Mouse (Mus musculus) erythroblast, embryonic 14.5 days (primary cell): ENCODE data around the gene Pofut1. TPM values are rescaled to one million over a fixed set of nuclear protein-coding genes. Genes with fewer than 3 reads are reported as not detected.

Experiments used
- H3K27me3 ChIP-seq: 2 replicates; pipeline ENCODE4 v1.6.1; 2012; ENCODE audit warnings: inconsistent platforms; ENCODE audit not compliant: control insufficient read depth
- H3K36me3 ChIP-seq: 2 replicates; pipeline ENCODE4 v1.6.1; 2012; ENCODE audit warnings: mild to moderate bottlenecking, inconsistent platforms; ENCODE audit not compliant: control insufficient read depth
- H3K4me1 ChIP-seq: 2 replicates; pipeline ENCODE4 v1.6.1; 2012; ENCODE audit warnings: inconsistent platforms; ENCODE audit not compliant: control insufficient read depth
- H3K4me3 ChIP-seq: replicated peaks from 2 replicates; pipeline ENCODE3; 2012; ENCODE audit warnings: moderate library complexity, mild to moderate bottlenecking, inconsistent platforms
- H3K9me3 ChIP-seq: 2 replicates; pipeline ENCODE4 v1.6.1; 2012; ENCODE audit warnings: low read length, inconsistent platforms, mixed read lengths; ENCODE audit not compliant: control insufficient read depth
- GATA1 ChIP-seq: IDR thresholded peaks from 2 replicates; pipeline ENCODE4 v1.6.1; 2012; ENCODE audit warnings: low read length, inconsistent platforms, mixed read lengths
- TAL1 ChIP-seq: IDR thresholded peaks from 3 replicates; pipeline ENCODE4 v1.6.1; 2012; ENCODE audit warnings: low read length, inconsistent platforms, mixed read lengths
- polyA plus RNA-seq: library from polyadenylated mRNA; stranded (reverse); fragments of >175 nt; gene quantifications from 2 replicates; pipeline ENCODE4 v1.2.3, GENCODE M21; 2012

Pofut1 gene
- polyA plus RNA-seq, 1 experiment, result 0.97 TPM

DNA sequence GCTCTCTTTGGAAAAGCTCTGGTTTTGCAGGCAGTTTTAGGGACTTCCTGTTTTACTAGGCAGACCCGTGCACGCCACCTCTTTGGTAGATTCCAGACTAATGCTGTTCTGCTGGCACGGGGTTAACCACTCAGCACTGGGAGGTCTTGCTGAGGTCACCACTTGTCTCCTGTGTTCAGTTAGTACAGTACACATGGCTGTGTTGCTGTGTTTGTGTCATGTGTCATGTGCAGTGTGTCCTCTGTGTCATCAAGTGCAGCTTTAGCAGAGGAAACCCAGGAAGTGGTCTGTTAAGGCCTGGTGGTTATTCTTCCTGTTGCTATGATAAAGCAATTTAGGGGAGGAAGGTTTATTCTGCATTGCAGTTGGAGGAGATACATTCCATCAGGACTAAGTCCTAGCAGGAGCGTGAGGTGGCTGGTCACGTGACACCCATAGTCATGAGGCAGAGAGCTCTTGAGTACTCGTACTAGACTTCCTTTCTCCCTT, 26.5 kb upstream of the Pofut1 start:
- no peak for TF ChIP-seq TAL1
- no peak for TF ChIP-seq GATA1
- Histone ChIP-seq H3K4me1 (peaks cover 38% of the 10 kb centered on the region), H3K4me3 (no peak overlapping the region), H3K36me3 (peaks cover 9% of the 10 kb centered on the region), H3K9me3 (no peaks in the 10 kb centered on the region), H3K27me3 (no peaks in the 10 kb centered on the region)

DNA sequence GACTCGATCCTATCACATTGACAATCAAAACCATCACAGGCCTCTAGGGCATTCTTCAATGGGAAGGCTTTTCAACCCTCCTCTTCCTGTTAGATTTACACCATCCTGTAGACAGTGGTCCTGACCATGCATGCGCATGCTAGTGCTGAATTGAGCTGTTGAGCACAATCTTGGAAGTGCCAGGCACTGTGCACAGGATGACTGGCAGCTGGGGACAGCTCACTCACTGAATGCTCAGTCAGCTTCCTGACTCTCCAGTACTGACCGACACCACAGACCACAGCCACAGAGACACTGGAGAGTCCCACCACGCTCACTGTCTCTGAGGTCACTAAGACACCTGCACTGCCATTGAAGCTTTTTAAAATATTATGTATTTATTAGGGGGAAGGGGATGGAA, 25.9 kb upstream of the Pofut1 start:
- peaks cover 44% of the 10 kb centered on the region for H3K4me1 ChIP-seq
- no peak for TF ChIP-seq TAL1
- no peak for TF ChIP-seq GATA1
- no peak overlapping the region for H3K4me3 ChIP-seq

DNA sequence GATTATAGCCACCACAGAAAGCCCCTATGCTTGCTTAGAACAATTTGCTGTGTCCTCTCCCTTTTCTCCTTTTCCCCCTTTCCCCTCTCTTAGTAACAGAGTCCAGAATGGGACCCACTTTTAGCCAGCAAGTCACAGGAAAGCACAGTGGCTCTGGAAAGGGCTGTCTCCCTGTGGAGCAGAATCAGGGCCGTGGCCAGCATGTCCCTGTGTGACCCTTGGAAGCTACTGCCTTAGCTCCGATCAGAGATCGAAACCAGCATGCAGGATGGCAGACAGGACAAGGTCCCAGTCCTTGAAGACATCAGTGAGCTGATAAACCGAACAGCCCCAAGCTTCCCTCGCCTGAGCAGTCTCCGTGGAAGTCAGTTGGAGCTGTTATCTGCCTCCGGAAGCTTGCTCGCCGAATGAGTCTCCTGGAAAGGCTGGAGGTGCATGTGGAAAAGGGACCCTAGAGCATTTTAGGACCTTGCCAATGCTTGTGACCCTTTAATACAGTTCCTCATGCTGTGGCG, 23.4 kb upstream of the Pofut1 start:
- Histone ChIP-seq H3K4me3 (no peak overlapping the region), H3K36me3 (peaks cover 14% of the 10 kb centered on the region), H3K9me3 (no peaks in the 10 kb centered on the region), H3K27me3 (no peaks in the 10 kb centered on the region), H3K4me1 (peaks cover 69% of the 10 kb centered on the region)
- TF ChIP-seq GATA1, result no peak
- TF ChIP-seq TAL1, result no peak

More for the DNA sequence above, 25.9 kb upstream of the Pofut1 start:
- H3K9me3 ChIP-seq, result no peaks in the 10 kb centered on the region
- no peaks in the 10 kb centered on the region for H3K27me3 ChIP-seq
- peaks cover 8% of the 10 kb centered on the region for H3K36me3 ChIP-seq

DNA sequence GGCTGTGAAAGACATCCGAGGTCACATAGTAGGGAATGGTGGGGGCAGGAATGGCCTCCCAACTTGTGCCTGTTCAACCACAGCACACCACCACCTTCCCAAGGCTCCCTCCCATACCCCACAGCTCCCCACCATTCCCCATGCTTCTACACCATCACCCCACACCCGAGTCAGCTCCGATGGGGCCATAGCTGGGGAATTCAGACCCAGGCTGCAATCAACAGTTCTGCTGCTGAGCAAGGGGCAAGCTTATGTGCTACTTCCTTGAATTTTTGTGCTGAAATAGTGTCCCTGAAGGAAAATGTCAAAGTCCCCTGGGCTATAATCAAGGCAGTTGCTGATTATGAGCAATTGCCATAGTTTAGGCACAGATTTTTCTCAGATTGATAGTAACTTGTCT, 22.8 kb upstream of the Pofut1 start:
- H3K4me1 ChIP-seq, result peaks cover 72% of the 10 kb centered on the region
- H3K36me3 ChIP-seq, result peaks cover 17% of the 10 kb centered on the region
- no peak overlapping the region for H3K4me3 ChIP-seq
- TF ChIP-seq GATA1, result no peak
- TF ChIP-seq TAL1, result no peak
- H3K27me3 ChIP-seq, result no peaks in the 10 kb centered on the region
- no peaks in the 10 kb centered on the region for H3K9me3 ChIP-seq

DNA sequence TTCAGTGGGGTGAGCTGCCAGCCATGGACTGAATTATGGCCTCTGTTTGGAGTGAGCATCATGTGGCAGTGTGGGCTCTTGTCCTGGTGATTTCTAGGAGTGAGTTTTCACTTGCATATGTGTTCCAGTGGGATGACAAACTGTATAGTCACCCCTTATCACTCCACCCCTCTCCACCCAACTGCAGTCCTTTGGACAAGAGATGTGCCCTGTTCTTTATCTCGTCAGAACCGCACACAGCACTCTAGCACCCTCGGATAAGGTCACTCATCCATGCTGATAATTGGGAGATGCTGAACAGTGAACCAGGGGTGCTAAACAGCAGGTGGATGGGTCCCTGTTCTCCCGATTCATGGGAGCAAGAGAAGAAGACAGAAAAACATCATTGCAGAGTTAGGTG, 19.7 kb upstream of the Pofut1 start:
- H3K4me3 ChIP-seq, result peak overlapping the region; percentile 52
- H3K4me1 ChIP-seq, result peaks cover 83% of the 10 kb centered on the region
- TF ChIP-seq TAL1, result peak; percentile 65
- peak; percentile 87 for TF ChIP-seq GATA1

DNA sequence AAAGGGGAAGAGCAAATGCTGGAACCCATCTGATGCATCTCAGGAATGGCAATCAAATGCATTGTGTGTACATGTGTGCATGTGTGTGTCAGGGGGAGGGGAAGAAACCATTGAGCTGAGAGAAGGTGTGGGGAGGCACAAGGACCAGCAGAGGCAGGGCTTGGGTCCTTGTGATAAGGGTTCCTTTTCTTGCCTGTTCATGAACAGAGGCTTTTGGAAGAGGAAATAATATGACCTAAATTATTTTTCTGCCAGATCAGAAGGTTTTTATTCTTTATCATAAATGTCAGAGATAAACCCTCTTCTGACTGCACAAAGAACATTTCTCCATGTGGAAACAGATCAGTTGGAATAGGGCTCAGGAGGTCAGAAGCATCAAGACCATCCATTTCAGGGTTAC, 19.2 kb upstream of the Pofut1 start:
- H3K27me3 ChIP-seq, result no peaks in the 10 kb centered on the region
- H3K36me3 ChIP-seq, result peaks cover 46% of the 10 kb centered on the region
- H3K4me1 ChIP-seq, result peaks cover 88% of the 10 kb centered on the region
- no peak for TF ChIP-seq GATA1
- TF ChIP-seq TAL1, result no peak
- peak overlapping the region; percentile 52 for H3K4me3 ChIP-seq
- H3K9me3 ChIP-seq, result no peaks in the 10 kb centered on the region

More for the DNA sequence above, 19.7 kb upstream of the Pofut1 start:
- Histone ChIP-seq H3K9me3 (no peaks in the 10 kb centered on the region), H3K27me3 (no peaks in the 10 kb centered on the region), H3K36me3 (peaks cover 41% of the 10 kb centered on the region)

DNA sequence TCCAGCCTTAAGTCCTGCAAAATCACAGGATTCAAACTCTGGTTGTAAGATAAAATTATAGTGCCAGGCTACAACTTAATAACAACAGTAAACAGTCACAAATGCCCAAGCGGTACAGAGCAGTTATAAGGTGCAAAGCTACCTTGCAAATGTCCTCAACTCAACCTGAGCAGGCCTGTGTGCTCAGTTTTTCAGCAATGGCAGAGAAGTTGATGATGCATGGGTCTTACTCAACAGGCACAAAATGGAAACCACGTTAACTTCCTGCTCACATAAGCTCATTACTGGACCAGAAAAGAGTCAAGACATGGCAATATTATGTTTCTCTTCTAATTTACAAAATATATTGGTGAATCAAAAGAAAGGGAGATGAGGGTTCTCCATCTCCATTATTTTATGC, 18.8 kb upstream of the Pofut1 start:
- Histone ChIP-seq H3K4me1 (peaks cover 93% of the 10 kb centered on the region), H3K27me3 (no peaks in the 10 kb centered on the region), H3K4me3 (no peak overlapping the region), H3K36me3 (peaks cover 51% of the 10 kb centered on the region), H3K9me3 (no peaks in the 10 kb centered on the region)
- no peak for TF ChIP-seq TAL1
- no peak for TF ChIP-seq GATA1

DNA sequence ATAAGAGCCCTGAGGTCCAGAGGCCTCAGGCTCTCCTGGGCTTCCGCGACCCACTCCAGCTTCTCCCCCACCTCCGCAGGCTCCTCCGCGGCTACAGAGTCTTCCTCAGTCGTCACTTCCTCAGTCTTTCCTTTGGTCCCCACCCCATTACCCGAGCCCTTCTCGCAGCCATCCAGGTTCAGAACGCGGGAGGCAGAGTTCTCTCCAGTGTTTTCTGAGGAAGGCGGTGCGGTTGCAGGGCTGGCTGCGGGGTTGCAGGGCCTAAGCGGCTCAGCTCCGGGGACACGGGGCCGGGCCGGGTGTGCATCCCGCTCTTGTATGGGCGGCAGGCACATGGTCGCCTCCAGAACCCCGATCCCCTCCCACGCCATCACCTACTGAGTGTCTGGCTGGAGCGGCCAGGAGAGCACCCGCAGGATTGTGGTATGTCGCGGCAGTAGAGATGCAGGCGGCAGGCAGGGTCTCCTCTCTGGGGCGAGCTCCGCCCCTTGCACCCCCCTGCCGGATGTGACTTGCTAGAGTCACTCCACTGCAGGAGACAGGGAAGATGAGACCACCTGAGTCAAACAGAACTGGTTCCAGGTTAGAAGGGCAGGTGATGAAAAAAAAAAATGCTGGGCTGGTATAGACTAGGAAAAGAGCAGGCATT, 16.3 kb upstream of the Pofut1 start, which contains the start of gene Tspyl3:
Tspyl3 (minus strand) TSS at position 496 of the 649 bp plus-strand sequence.
- Histone ChIP-seq H3K4me1 (peaks cover 98% of the 10 kb centered on the region), H3K36me3 (peaks cover 70% of the 10 kb centered on the region), H3K9me3 (no peaks in the 10 kb centered on the region), H3K4me3 (peak within 1 kb of the TSS; percentile 63), H3K27me3 (no peaks in the 10 kb centered on the region)
- TF ChIP-seq GATA1 (no peak), TAL1 (no peak)

DNA sequence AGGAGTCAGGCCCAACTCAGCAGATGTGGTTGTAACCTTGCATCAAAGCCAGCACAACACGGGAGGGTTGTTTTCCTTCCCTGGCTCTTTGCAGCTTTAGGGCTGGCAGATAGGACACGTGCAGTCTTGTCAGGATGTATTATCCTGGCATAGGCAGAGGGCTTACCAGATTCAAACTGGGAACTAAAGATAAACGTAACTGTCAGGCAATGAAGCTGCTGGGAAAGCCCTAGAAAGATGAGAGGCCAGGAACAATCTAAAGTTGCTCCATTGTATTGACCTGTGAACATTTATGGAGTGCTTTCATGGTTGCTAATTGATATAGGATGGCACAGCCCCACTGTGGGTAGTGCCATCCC, 15.8 kb upstream of the Pofut1 start:
- peaks cover 72% of the 10 kb centered on the region for H3K36me3 ChIP-seq
- H3K27me3 ChIP-seq, result no peaks in the 10 kb centered on the region
- H3K4me1 ChIP-seq, result peaks cover 98% of the 10 kb centered on the region
- peak overlapping the region; percentile 63 for H3K4me3 ChIP-seq
- TF ChIP-seq TAL1 (no peak), GATA1 (no peak)
- H3K9me3 ChIP-seq, result no peaks in the 10 kb centered on the region

DNA sequence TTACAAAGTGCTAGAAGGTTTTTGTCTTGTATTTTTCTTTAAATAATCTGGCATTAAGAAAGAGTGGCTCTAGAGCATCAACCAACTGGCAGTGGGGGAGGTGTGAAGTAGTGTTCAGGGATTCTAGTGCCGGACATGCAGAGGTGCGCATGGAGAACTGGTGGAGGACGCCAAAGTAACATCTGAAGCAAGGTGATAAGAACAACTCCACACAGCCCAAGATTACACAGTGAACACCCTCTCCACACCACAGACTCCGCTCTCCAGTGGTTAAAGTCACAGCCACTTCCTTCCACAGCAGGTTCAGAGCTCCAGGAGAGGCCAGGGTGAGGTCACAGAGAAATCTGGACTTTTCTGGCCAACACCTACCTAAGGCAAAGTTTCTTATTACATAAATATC, 13.4 kb upstream of the Pofut1 start:
- Histone ChIP-seq H3K9me3 (no peaks in the 10 kb centered on the region), H3K36me3 (peaks cover 89% of the 10 kb centered on the region), H3K4me1 (peaks cover 93% of the 10 kb centered on the region), H3K4me3 (peak overlapping the region; percentile 29), H3K27me3 (no peaks in the 10 kb centered on the region)
- TF ChIP-seq GATA1, result peak; percentile 64
- peak; percentile 68 for TF ChIP-seq TAL1
